Mouse (Mus musculus) cortical plate, adult 2 months (tissue): ENCODE data around the gene Zrsr1.

Source experiments
- CTCF ChIP-seq: fragments of 200-500 bp; IDR thresholded peaks from 2 replicates; pipeline ENCODE4 v1.5.1; 2011; ENCODE audit warnings: mild to moderate bottlenecking, control low read depth, low read length; ENCODE audit not compliant: insufficient read depth; ENCODE audit errors: extremely low read depth
- POLR2A ChIP-seq: fragments of 200-500 bp; IDR thresholded peaks from 2 replicates; pipeline ENCODE4 v1.6.1; 2011; ENCODE audit warnings: mild to moderate bottlenecking, low read length, control low read depth; ENCODE audit not compliant: insufficient read depth; ENCODE audit errors: extremely low read depth

GRCm38 (mm10) chr11:23017943-23018342, 46.1 kb downstream of the Zrsr1 start:
- TF ChIP-seq POLR2A (no peak), CTCF (no peak)
